Mouse (Mus musculus) neural tube, embryonic 15.5 days (tissue): ENCODE results near the gene Psme2b. TPM values are rescaled to one million over a fixed set of nuclear protein-coding genes. Genes with fewer than 3 reads are reported as not detected.

Experiments
- ATAC-seq: fragments of 200-750 bp; cut with Nextera tagmentation; 2 replicates; pipeline ENCODE4 v1.8.0; 2017; ENCODE audit warnings: mild to moderate bottlenecking, moderate TSS enrichment, moderate library complexity; ENCODE audit not compliant: low FRiP score
- H3K27ac ChIP-seq: fragments of 300-500 bp; sonication (generic); replicated peaks from 2 replicates; pipeline ENCODE4 v1.5.1; 2015; ENCODE audit warnings: mild to moderate bottlenecking, inconsistent platforms
- H3K27me3 ChIP-seq: fragments of 300-500 bp; sonication (generic); replicated peaks from 2 replicates; pipeline ENCODE4 v1.6.1; 2015; ENCODE audit warnings: inconsistent platforms
- H3K36me3 ChIP-seq: fragments of 300-500 bp; sonication (generic); 2 replicates; pipeline ENCODE4 v1.6.1; 2015; ENCODE audit warnings: inconsistent platforms
- H3K4me1 ChIP-seq: fragments of 300-500 bp; sonication (generic); 2 replicates; pipeline ENCODE4 v1.6.1; 2015; ENCODE audit warnings: inconsistent platforms
- H3K4me2 ChIP-seq: fragments of 300-500 bp; sonication (generic); 2 replicates; pipeline ENCODE4 v1.6.1; 2015; ENCODE audit warnings: inconsistent platforms, mild to moderate bottlenecking, moderate library complexity
- H3K4me3 ChIP-seq: fragments of 300-500 bp; sonication (generic); replicated peaks from 2 replicates; pipeline ENCODE4 v1.5.1; 2015; ENCODE audit warnings: mild to moderate bottlenecking, inconsistent platforms
- H3K9ac ChIP-seq: fragments of 300-500 bp; sonication (generic); replicated peaks from 2 replicates; pipeline ENCODE4 v1.6.1; 2015; ENCODE audit warnings: mild to moderate bottlenecking, inconsistent platforms
- H3K9me3 ChIP-seq: fragments of 300-500 bp; sonication (generic); replicated peaks from 2 replicates; pipeline ENCODE4 v1.6.1; 2016; ENCODE audit warnings: inconsistent platforms
- WGBS: fragments of 180-500 bp; shearing (Covaris S2); methylation state at CpG from one replicate; pipeline ENCODE4 v1.1.7; 2015; ENCODE audit warnings: mixed read lengths; 5-methylcytosine and 5-hydroxymethylcytosine counted together
- polyA plus RNA-seq: library from polyadenylated mRNA; unstranded; fragments of >200 nt; fragmentation: Nextera tagmentation; extraction: Ambion mirVana; gene quantifications from 2 replicates; pipeline ENCODE4 v1.2.1, GENCODE M21; 2015

Gene Psme2b
- polyA plus RNA-seq, 1 experiment from 2014 or later: 2.2 TPM

DNA sequence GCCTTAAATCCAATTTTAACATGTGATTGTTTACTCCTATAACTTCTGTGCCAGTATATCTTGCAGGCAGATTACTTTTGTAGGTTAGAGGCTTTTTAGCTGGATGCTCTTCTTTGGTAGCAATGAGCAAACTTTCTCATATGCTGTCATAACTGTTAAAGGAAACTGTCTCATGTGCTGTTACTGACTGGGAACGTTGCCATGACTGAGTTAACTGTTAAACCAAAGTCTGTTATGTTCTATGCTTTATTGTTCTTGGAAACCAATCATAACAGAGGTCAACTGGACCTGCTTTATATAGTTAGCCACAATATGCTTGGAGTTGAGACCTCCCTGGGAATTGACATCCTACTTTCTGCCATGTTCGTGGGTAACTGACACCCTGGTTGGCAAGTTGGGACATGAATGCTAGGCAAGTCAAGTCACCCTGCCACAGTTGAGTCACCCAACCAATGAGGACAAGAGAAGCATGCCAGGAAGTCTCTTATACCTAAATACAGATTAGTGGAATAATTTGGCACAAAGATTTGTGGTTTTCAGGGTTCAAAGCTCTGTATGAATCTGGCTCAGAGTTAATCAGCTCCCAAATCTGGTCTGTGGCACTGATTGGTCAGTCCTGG is 47.1 kb downstream of the Psme2b start:
- ATAC-seq: no peak
- H3K9me3 ChIP-seq: no peaks in the 10 kb centered on the region
- H3K27me3 ChIP-seq: no peaks in the 10 kb centered on the region
- H3K4me2 ChIP-seq: no peak overlapping the region
- no peaks in the 10 kb centered on the region for H3K4me1 ChIP-seq
- no peaks in the 10 kb centered on the region for H3K36me3 ChIP-seq
- H3K4me3 ChIP-seq: no peak overlapping the region
- WGBS: 78% methylated on average over 2 of the region's 2 CpGs
- H3K27ac ChIP-seq: no peak overlapping the region
- H3K9ac ChIP-seq: no peak overlapping the region

Other genes with a start within 250 kb of the Psme2b start
- gene Rack1, start 145.9 kb downstream of the Psme2b start, polyA plus RNA-seq: 351 and 459 TPM in 2 replicates
- 6.4 and 7.3 TPM in 2 replicates for gene Trim41, start 128.8 kb downstream of the Psme2b start, polyA plus RNA-seq
- 2.1 and 2.6 TPM in 2 replicates for gene Trim7, start 120.0 kb downstream of the Psme2b start, polyA plus RNA-seq
- 2.9 and 3.3 TPM in 2 replicates for gene Gm12184, start 119.5 kb downstream of the Psme2b start, polyA plus RNA-seq
- gene Irgm1, start 74.5 kb downstream of the Psme2b start, polyA plus RNA-seq: 4.2 and 12.2 TPM in 2 replicates
- gene Gm5431, start 44.0 kb downstream of the Psme2b start, polyA plus RNA-seq: 0.18 and 0.24 TPM in 2 replicates
- not detected in 2 replicates for gene Olfr56, start 32.7 kb upstream of the Psme2b start, polyA plus RNA-seq
- gene 9930111J21Rik1, start 33.2 kb upstream of the Psme2b start, polyA plus RNA-seq: 0.24 and 0.88 TPM in 2 replicates
- gene Gm12185, start 46.0 kb upstream of the Psme2b start, polyA plus RNA-seq: 0.10 TPM in 1 of 2 replicates, not detected in the other
- 7.9 TPM in 1 of 2 replicates, not detected in the other for gene Tgtp1, start 48.0 kb upstream of the Psme2b start, polyA plus RNA-seq
- 0.36 and 0.64 TPM in 2 replicates for gene 9930111J21Rik2, start 105.1 kb upstream of the Psme2b start, polyA plus RNA-seq
- 0.14 and 8.5 TPM in 2 replicates for gene Tgtp2, start 118.0 kb upstream of the Psme2b start, polyA plus RNA-seq
- 0.64 and 6.6 TPM in 2 replicates for gene Ifi47, start 130.4 kb upstream of the Psme2b start, polyA plus RNA-seq
- not detected in 2 replicates for gene Olfr1396, start 168.7 kb upstream of the Psme2b start, polyA plus RNA-seq
- not detected in 2 replicates for gene Olfr1395, start 196.1 kb upstream of the Psme2b start, polyA plus RNA-seq
- not detected in 2 replicates for gene Olfr1394, start 208.2 kb upstream of the Psme2b start, polyA plus RNA-seq
- 0.17 and 0.59 TPM in 2 replicates for gene Btnl9, start 241.0 kb upstream of the Psme2b start, polyA plus RNA-seq